Mouse (Mus musculus): ENCODE data around the gene Rab14. TPM values are rescaled to one million over a fixed set of nuclear protein-coding genes. Genes with fewer than 3 reads are reported as not detected.

Gene Rab14
- total and polyA plus RNA-seq, 3 experiments, result 127 to 1,231 (median 186) TPM

- no peaks in the 10 kb centered on the region for H3K9me3 ChIP-seq (replicated peaks)
- ATAC-seq (ENCODE audit: extremely low read depth, insufficient number of reproducible peaks, low FRiP score, poor library complexity, severe bottlenecking), result no peak
- no peak for DNase-seq (ENCODE audit: low spot score)
- peaks cover 44% of the 10 kb centered on the region for H3K36me3 ChIP-seq (replicated peaks)
- peaks cover 32% of the 10 kb centered on the region for H3K4me1 ChIP-seq (ENCODE audit: insufficient read depth, low read depth, low read length)
- no peak overlapping the region for H3K4me3 ChIP-seq (ENCODE audit: low read depth, low read length)
- no peak for TF ChIP-seq CTCF (IDR thresholded peaks at IDR 0.05; ENCODE audit: low read depth, low read length)
- TF ChIP-seq GATA2 (IDR thresholded peaks at IDR 0.05; ENCODE audit: borderline replicate concordance, low read depth, low read length), result no peak
- TF ChIP-seq TAL1 (conservative IDR thresholded peaks at IDR 0.05; ENCODE audit: low read depth, low read length), result no peak
- no peak for TF ChIP-seq GATA1 (IDR thresholded peaks at IDR 0.05; ENCODE audit: borderline replicate concordance, low read length)
- TF ChIP-seq POLR2AphosphoS5 (IDR thresholded peaks at IDR 0.05; ENCODE audit: insufficient replicate concordance, low read depth, low read length), result no peak
- no peaks in the 10 kb centered on the region for H3K27me3 ChIP-seq (ENCODE audit: insufficient read depth, low read length)
Observed at GRCm38 (mm10) chr2:35193976-35194375, 6.9 kb downstream of the Rab14 start.

GRCm38 (mm10) chr2:35188929-35189328 is 12.0 kb downstream of the Rab14 start:
- Histone ChIP-seq H3K36me3 (replicated peaks) (peaks cover 71% of the 10 kb centered on the region), H3K9me3 (replicated peaks) (no peaks in the 10 kb centered on the region)
- ATAC-seq (ENCODE audit: extremely low read depth, insufficient number of reproducible peaks, low FRiP score, poor library complexity, severe bottlenecking), result no peak

GRCm38 (mm10) chr2:35183115-35183673 is 17.7 kb downstream of the Rab14 start:
- H3K9me3 ChIP-seq (replicated peaks), result no peaks in the 10 kb centered on the region
- H3K4me1 ChIP-seq (ENCODE audit: insufficient read depth, low read depth, low read length), result peaks cover 5% of the 10 kb centered on the region
- H3K4me3 ChIP-seq (ENCODE audit: low read depth, low read length), result no peak overlapping the region
- no peaks in the 10 kb centered on the region for H3K27me3 ChIP-seq (ENCODE audit: insufficient read depth, low read length)
- ATAC-seq (ENCODE audit: extremely low read depth, insufficient number of reproducible peaks, low FRiP score, poor library complexity, severe bottlenecking) (no peak), DNase-seq (ENCODE audit: low spot score) (no peak)
- H3K36me3 ChIP-seq (replicated peaks), result peaks cover 85% of the 10 kb centered on the region
- no peak for TF ChIP-seq CTCF (IDR thresholded peaks at IDR 0.05; ENCODE audit: low read depth, low read length)
- no peak for TF ChIP-seq POLR2AphosphoS5 (IDR thresholded peaks at IDR 0.05; ENCODE audit: insufficient replicate concordance, low read depth, low read length)
- no peak for TF ChIP-seq GATA1 (IDR thresholded peaks at IDR 0.05; ENCODE audit: borderline replicate concordance, low read length)
- no peak for TF ChIP-seq TAL1 (conservative IDR thresholded peaks at IDR 0.05; ENCODE audit: low read depth, low read length)
- TF ChIP-seq GATA2 (IDR thresholded peaks at IDR 0.05; ENCODE audit: borderline replicate concordance, low read depth, low read length), result no peak

More at GRCm38 (mm10) chr2:35188929-35189328, 12.0 kb downstream of the Rab14 start:
- no peak for TF ChIP-seq GATA2 (IDR thresholded peaks at IDR 0.05; ENCODE audit: borderline replicate concordance, low read depth, low read length)
- TF ChIP-seq TAL1 (conservative IDR thresholded peaks at IDR 0.05; ENCODE audit: low read depth, low read length), result no peak
- no peak for TF ChIP-seq POLR2AphosphoS5 (IDR thresholded peaks at IDR 0.05; ENCODE audit: insufficient replicate concordance, low read depth, low read length)
- TF ChIP-seq GATA1 (IDR thresholded peaks at IDR 0.05; ENCODE audit: borderline replicate concordance, low read length), result no peak
- no peak for TF ChIP-seq CTCF (IDR thresholded peaks at IDR 0.05; ENCODE audit: low read depth, low read length)
- Histone ChIP-seq H3K27me3 (ENCODE audit: insufficient read depth, low read length) (no peaks in the 10 kb centered on the region), H3K4me3 (ENCODE audit: low read depth, low read length) (no peak overlapping the region), H3K4me1 (ENCODE audit: insufficient read depth, low read depth, low read length) (peaks cover 5% of the 10 kb centered on the region)
- no peak for DNase-seq (ENCODE audit: low spot score)

GRCm38 (mm10) chr2:35178153-35178552 is 22.8 kb downstream of the Rab14 start:
- H3K36me3 ChIP-seq (replicated peaks), result peaks cover 92% of the 10 kb centered on the region
- no peak for DNase-seq (ENCODE audit: low spot score)

GRCm38 (mm10) chr2:35175281-35176065 is 25.4 kb downstream of the Rab14 start:
- H3K4me3 ChIP-seq (ENCODE audit: low read depth, low read length), result no peak overlapping the region
- H3K36me3 ChIP-seq (replicated peaks), result peaks cover 97% of the 10 kb centered on the region
- H3K4me1 ChIP-seq (ENCODE audit: insufficient read depth, low read depth, low read length), result peaks cover 12% of the 10 kb centered on the region
- no peaks in the 10 kb centered on the region for H3K9me3 ChIP-seq (replicated peaks)
- H3K27me3 ChIP-seq (ENCODE audit: insufficient read depth, low read length), result no peaks in the 10 kb centered on the region
- no peak for TF ChIP-seq GATA2 (IDR thresholded peaks at IDR 0.05; ENCODE audit: borderline replicate concordance, low read depth, low read length)
- no peak for TF ChIP-seq CTCF (IDR thresholded peaks at IDR 0.05; ENCODE audit: low read depth, low read length)
- no peak for TF ChIP-seq POLR2AphosphoS5 (IDR thresholded peaks at IDR 0.05; ENCODE audit: insufficient replicate concordance, low read depth, low read length)
- TF ChIP-seq GATA1 (IDR thresholded peaks at IDR 0.05; ENCODE audit: borderline replicate concordance, low read length), result no peak
- TF ChIP-seq TAL1 (conservative IDR thresholded peaks at IDR 0.05; ENCODE audit: low read depth, low read length), result no peak
- DNase-seq (ENCODE audit: low spot score) (no peak), ATAC-seq (ENCODE audit: extremely low read depth, insufficient number of reproducible peaks, low FRiP score, poor library complexity, severe bottlenecking) (no peak)

More at GRCm38 (mm10) chr2:35178153-35178552, 22.8 kb downstream of the Rab14 start:
- no peak for ATAC-seq (ENCODE audit: extremely low read depth, insufficient number of reproducible peaks, low FRiP score, poor library complexity, severe bottlenecking)
- TF ChIP-seq GATA1 (IDR thresholded peaks at IDR 0.05; ENCODE audit: borderline replicate concordance, low read length) (no peak), GATA2 (IDR thresholded peaks at IDR 0.05; ENCODE audit: borderline replicate concordance, low read depth, low read length) (no peak), TAL1 (conservative IDR thresholded peaks at IDR 0.05; ENCODE audit: low read depth, low read length) (no peak), CTCF (IDR thresholded peaks at IDR 0.05; ENCODE audit: low read depth, low read length) (no peak), POLR2AphosphoS5 (IDR thresholded peaks at IDR 0.05; ENCODE audit: insufficient replicate concordance, low read depth, low read length) (no peak)
- Histone ChIP-seq H3K4me1 (ENCODE audit: insufficient read depth, low read depth, low read length) (peaks cover 12% of the 10 kb centered on the region), H3K4me3 (ENCODE audit: low read depth, low read length) (no peak overlapping the region), H3K27me3 (ENCODE audit: insufficient read depth, low read length) (no peaks in the 10 kb centered on the region), H3K9me3 (replicated peaks) (no peaks in the 10 kb centered on the region)

- no peak for TF ChIP-seq CTCF (IDR thresholded peaks at IDR 0.05; ENCODE audit: low read depth, low read length)
- no peak for TF ChIP-seq TAL1 (conservative IDR thresholded peaks at IDR 0.05; ENCODE audit: low read depth, low read length)
- peaks cover 12% of the 10 kb centered on the region for H3K4me1 ChIP-seq (ENCODE audit: insufficient read depth, low read depth, low read length)
- H3K36me3 ChIP-seq (replicated peaks), result peaks cover 97% of the 10 kb centered on the region
- no peaks in the 10 kb centered on the region for H3K9me3 ChIP-seq (replicated peaks)
- no peak for DNase-seq (ENCODE audit: low spot score)
- no peak overlapping the region for H3K4me3 ChIP-seq (ENCODE audit: low read depth, low read length)
- H3K27me3 ChIP-seq (ENCODE audit: insufficient read depth, low read length), result no peaks in the 10 kb centered on the region
- ATAC-seq (ENCODE audit: extremely low read depth, insufficient number of reproducible peaks, low FRiP score, poor library complexity, severe bottlenecking), result no peak
Observed at GRCm38 (mm10) chr2:35174100-35174499, 26.8 kb downstream of the Rab14 start.

All from G1E (cell line).